Mouse (Mus musculus): ENCODE measurements around the gene H3f3b. TPM values are rescaled to one million over a fixed set of nuclear protein-coding genes. Genes with fewer than 3 reads are reported as not detected.

The H3f3b gene
- polyA plus RNA-seq, 1 experiment from 2014 or later = 684 TPM

DNA sequence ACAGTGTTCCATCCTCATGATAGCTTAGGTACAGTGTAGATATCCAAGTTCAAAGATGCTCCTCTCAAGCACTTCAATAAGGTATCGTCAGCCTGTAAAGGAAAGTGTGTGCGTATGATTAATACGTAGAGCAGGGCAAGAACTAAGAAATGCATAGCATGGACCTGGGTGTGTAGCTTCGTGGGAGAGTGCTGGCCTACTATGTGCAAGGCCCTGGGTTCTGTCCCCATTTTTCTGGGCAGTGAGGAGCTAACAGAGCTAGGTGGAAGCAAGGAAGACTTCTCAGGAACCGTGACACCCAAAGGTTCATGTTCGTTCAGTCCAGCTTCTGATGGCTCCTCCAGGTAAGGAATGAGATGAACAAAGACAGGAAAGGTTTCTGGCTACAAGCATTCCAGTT, 17.4 kb upstream of the H3f3b start:
- Histone ChIP-seq H3K27me3 (ENCODE audit: control insufficient read depth, insufficient read depth, low read length) (no peaks in the 10 kb centered on the region), H3K27ac (replicated peaks in 1 of 2; ENCODE audit: control insufficient read depth in 1 of 2, insufficient read depth in 1 of 2, low read depth in 2 of 2, low read length in 2 of 2) (no peak overlapping the region), H3K36me3 (ENCODE audit: control insufficient read depth, insufficient read depth, low read length) (peaks cover 68% of the 10 kb centered on the region), H3K9ac (ENCODE audit: low read length) (no peak overlapping the region), H3K4me3 (ENCODE audit: control insufficient read depth in 1 of 2, insufficient read depth in 1 of 2, low read depth in 1 of 2, low read length in 2 of 2) (no peak overlapping the region), H3K4me2 (ENCODE audit: low read length) (no peak overlapping the region), H3K4me1 (ENCODE audit: control insufficient read depth in 2 of 2, insufficient read depth in 2 of 2, low read length in 2 of 2) (no peaks in the 10 kb centered on the region), H3K9me3 (ENCODE audit: control insufficient read depth, low read length) (no peaks in the 10 kb centered on the region)
- WGBS = 94% methylated on average over 6 of the region's 6 CpGs
- ATAC-seq (ENCODE audit: insufficient number of reproducible peaks, insufficient read depth, low FRiP score, low read depth) = no peak

- H3K36me3 ChIP-seq (ENCODE audit: control insufficient read depth, insufficient read depth, low read length) = peaks cover 66% of the 10 kb centered on the region
- 95% methylated on average over 1 of the region's 1 CpGs for WGBS
- no peak overlapping the region for H3K4me3 ChIP-seq (ENCODE audit: control insufficient read depth in 1 of 2, insufficient read depth in 1 of 2, low read depth in 1 of 2, low read length in 2 of 2)
- no peaks in the 10 kb centered on the region for H3K27me3 ChIP-seq (ENCODE audit: control insufficient read depth, insufficient read depth, low read length)
- no peak overlapping the region for H3K27ac ChIP-seq (replicated peaks in 1 of 2; ENCODE audit: control insufficient read depth in 1 of 2, insufficient read depth in 1 of 2, low read depth in 2 of 2, low read length in 2 of 2)
- ATAC-seq (ENCODE audit: insufficient number of reproducible peaks, insufficient read depth, low FRiP score, low read depth) = no peak
- H3K4me2 ChIP-seq (ENCODE audit: low read length) = no peak overlapping the region
- no peaks in the 10 kb centered on the region for H3K9me3 ChIP-seq (ENCODE audit: control insufficient read depth, low read length)
- H3K4me1 ChIP-seq (ENCODE audit: control insufficient read depth in 2 of 2, insufficient read depth in 2 of 2, low read length in 2 of 2) = no peaks in the 10 kb centered on the region
- H3K9ac ChIP-seq (ENCODE audit: low read length) = no peak overlapping the region
Measured at GRCm38 (mm10) chr11:116043286-116043685, 15.5 kb upstream of the H3f3b start.

GRCm38 (mm10) chr11:116042372-116043138, 14.8 kb upstream of the H3f3b start:
- 87% methylated on average over 5 of the region's 5 CpGs for WGBS
- ATAC-seq (ENCODE audit: insufficient number of reproducible peaks, insufficient read depth, low FRiP score, low read depth) = no peak
- Histone ChIP-seq H3K4me3 (ENCODE audit: control insufficient read depth in 1 of 2, insufficient read depth in 1 of 2, low read depth in 1 of 2, low read length in 2 of 2) (no peak overlapping the region), H3K27me3 (ENCODE audit: control insufficient read depth, insufficient read depth, low read length) (no peaks in the 10 kb centered on the region), H3K36me3 (ENCODE audit: control insufficient read depth, insufficient read depth, low read length) (peaks cover 59% of the 10 kb centered on the region), H3K27ac (replicated peaks in 1 of 2; ENCODE audit: control insufficient read depth in 1 of 2, insufficient read depth in 1 of 2, low read depth in 2 of 2, low read length in 2 of 2) (no peak overlapping the region), H3K9ac (ENCODE audit: low read length) (no peak overlapping the region), H3K4me1 (ENCODE audit: control insufficient read depth in 2 of 2, insufficient read depth in 2 of 2, low read length in 2 of 2) (no peaks in the 10 kb centered on the region), H3K4me2 (ENCODE audit: low read length) (no peak overlapping the region), H3K9me3 (ENCODE audit: control insufficient read depth, low read length) (no peaks in the 10 kb centered on the region)

GRCm38 (mm10) chr11:116041833-116042232, 14.1 kb upstream of the H3f3b start:
- no peak overlapping the region for H3K27ac ChIP-seq (replicated peaks in 1 of 2; ENCODE audit: control insufficient read depth in 1 of 2, insufficient read depth in 1 of 2, low read depth in 2 of 2, low read length in 2 of 2)

DNA sequence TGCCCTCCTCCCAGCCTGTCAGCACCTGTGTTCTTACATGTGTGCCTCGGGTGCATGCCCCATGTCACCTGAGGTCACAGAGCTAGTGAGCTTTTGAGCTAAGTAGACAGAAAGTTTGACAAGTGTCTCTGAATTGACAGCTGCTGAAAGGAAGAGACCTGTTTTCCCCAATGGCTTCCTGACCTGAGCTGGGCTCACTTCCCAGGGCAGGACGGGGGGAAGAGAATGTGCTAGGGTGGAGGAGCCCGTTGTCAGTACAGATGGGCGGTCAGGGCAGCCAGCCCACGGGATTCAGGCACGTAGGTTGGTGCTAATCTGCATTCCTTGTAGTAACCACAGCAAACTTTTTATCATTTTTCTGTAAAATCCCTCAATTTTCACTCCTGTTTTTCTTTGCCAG, 12.8 kb upstream of the H3f3b start:
- Histone ChIP-seq H3K9ac (ENCODE audit: low read length) (no peak overlapping the region), H3K36me3 (ENCODE audit: control insufficient read depth, insufficient read depth, low read length) (peaks cover 51% of the 10 kb centered on the region), H3K4me1 (ENCODE audit: control insufficient read depth in 2 of 2, insufficient read depth in 2 of 2, low read length in 2 of 2) (no peaks in the 10 kb centered on the region), H3K27me3 (ENCODE audit: control insufficient read depth, insufficient read depth, low read length) (no peaks in the 10 kb centered on the region), H3K27ac (replicated peaks in 1 of 2; ENCODE audit: control insufficient read depth in 1 of 2, insufficient read depth in 1 of 2, low read depth in 2 of 2, low read length in 2 of 2) (no peak overlapping the region), H3K4me2 (ENCODE audit: low read length) (no peak overlapping the region), H3K9me3 (ENCODE audit: control insufficient read depth, low read length) (no peaks in the 10 kb centered on the region), H3K4me3 (ENCODE audit: control insufficient read depth in 1 of 2, insufficient read depth in 1 of 2, low read depth in 1 of 2, low read length in 2 of 2) (no peak overlapping the region)
- ATAC-seq (ENCODE audit: insufficient number of reproducible peaks, insufficient read depth, low FRiP score, low read depth) = no peak
- WGBS = 61% methylated on average over 6 of the region's 6 CpGs

More at GRCm38 (mm10) chr11:116041833-116042232, 14.1 kb upstream of the H3f3b start:
- Histone ChIP-seq H3K27me3 (ENCODE audit: control insufficient read depth, insufficient read depth, low read length) (no peaks in the 10 kb centered on the region), H3K4me1 (ENCODE audit: control insufficient read depth in 2 of 2, insufficient read depth in 2 of 2, low read length in 2 of 2) (no peaks in the 10 kb centered on the region), H3K4me3 (ENCODE audit: control insufficient read depth in 1 of 2, insufficient read depth in 1 of 2, low read depth in 1 of 2, low read length in 2 of 2) (no peak overlapping the region), H3K9ac (ENCODE audit: low read length) (no peak overlapping the region), H3K36me3 (ENCODE audit: control insufficient read depth, insufficient read depth, low read length) (peaks cover 52% of the 10 kb centered on the region), H3K9me3 (ENCODE audit: control insufficient read depth, low read length) (no peaks in the 10 kb centered on the region), H3K4me2 (ENCODE audit: low read length) (no peak overlapping the region)
- ATAC-seq (ENCODE audit: insufficient number of reproducible peaks, insufficient read depth, low FRiP score, low read depth) = no peak
- WGBS = 97% methylated on average over 2 of the region's 2 CpGs

- Histone ChIP-seq H3K4me2 (ENCODE audit: low read length) (no peak overlapping the region), H3K9me3 (ENCODE audit: control insufficient read depth, low read length) (no peaks in the 10 kb centered on the region), H3K9ac (ENCODE audit: low read length) (no peak overlapping the region), H3K4me1 (ENCODE audit: control insufficient read depth in 2 of 2, insufficient read depth in 2 of 2, low read length in 2 of 2) (no peaks in the 10 kb centered on the region), H3K4me3 (ENCODE audit: control insufficient read depth in 1 of 2, insufficient read depth in 1 of 2, low read depth in 1 of 2, low read length in 2 of 2) (no peak overlapping the region), H3K27me3 (ENCODE audit: control insufficient read depth, insufficient read depth, low read length) (no peaks in the 10 kb centered on the region), H3K27ac (replicated peaks in 1 of 2; ENCODE audit: control insufficient read depth in 1 of 2, insufficient read depth in 1 of 2, low read depth in 2 of 2, low read length in 2 of 2) (no peak overlapping the region), H3K36me3 (ENCODE audit: control insufficient read depth, insufficient read depth, low read length) (peaks cover 42% of the 10 kb centered on the region)
- ATAC-seq (ENCODE audit: insufficient number of reproducible peaks, insufficient read depth, low FRiP score, low read depth) = no peak
- WGBS = 96% methylated on average over 9 of the region's 9 CpGs
Measured at GRCm38 (mm10) chr11:116037826-116038225, 10.1 kb upstream of the H3f3b start.

- ATAC-seq (ENCODE audit: insufficient number of reproducible peaks, insufficient read depth, low FRiP score, low read depth) = no peak
- Histone ChIP-seq H3K4me1 (ENCODE audit: control insufficient read depth in 2 of 2, insufficient read depth in 2 of 2, low read length in 2 of 2) (peaks cover under 1 to 2% of the 10 kb centered on the region in 2 experiments; a peak in 2 of 4 replicates), H3K27ac (replicated peaks in 1 of 2; ENCODE audit: control insufficient read depth in 1 of 2, insufficient read depth in 1 of 2, low read depth in 2 of 2, low read length in 2 of 2) (no peak overlapping the region), H3K4me3 (ENCODE audit: control insufficient read depth in 1 of 2, insufficient read depth in 1 of 2, low read depth in 1 of 2, low read length in 2 of 2) (no peak overlapping the region), H3K9me3 (ENCODE audit: control insufficient read depth, low read length) (no peaks in the 10 kb centered on the region), H3K9ac (ENCODE audit: low read length) (no peak overlapping the region), H3K27me3 (ENCODE audit: control insufficient read depth, insufficient read depth, low read length) (no peaks in the 10 kb centered on the region), H3K4me2 (ENCODE audit: low read length) (no peak overlapping the region), H3K36me3 (ENCODE audit: control insufficient read depth, insufficient read depth, low read length) (peaks cover 37% of the 10 kb centered on the region)
- 92% methylated on average over 3 of the region's 3 CpGs for WGBS
Measured at GRCm38 (mm10) chr11:116036671-116037070, 8.9 kb upstream of the H3f3b start.

GRCm38 (mm10) chr11:116034584-116034983, 6.8 kb upstream of the H3f3b start:
- no peak overlapping the region for H3K9ac ChIP-seq (ENCODE audit: low read length)
- 91% methylated on average over 6 of the region's 6 CpGs for WGBS
- no peak for ATAC-seq (ENCODE audit: insufficient number of reproducible peaks, insufficient read depth, low FRiP score, low read depth)
- no peak overlapping the region for H3K4me3 ChIP-seq (ENCODE audit: control insufficient read depth in 1 of 2, insufficient read depth in 1 of 2, low read depth in 1 of 2, low read length in 2 of 2)
- peaks cover 25% of the 10 kb centered on the region for H3K36me3 ChIP-seq (ENCODE audit: control insufficient read depth, insufficient read depth, low read length)
- no peaks in the 10 kb centered on the region for H3K9me3 ChIP-seq (ENCODE audit: control insufficient read depth, low read length)
- H3K4me2 ChIP-seq (ENCODE audit: low read length) = no peak overlapping the region
- no peak overlapping the region for H3K27ac ChIP-seq (replicated peaks in 1 of 2; ENCODE audit: control insufficient read depth in 1 of 2, insufficient read depth in 1 of 2, low read depth in 2 of 2, low read length in 2 of 2)
- peaks cover 5 to 12% of the 10 kb centered on the region in 2 experiments for H3K4me1 ChIP-seq (ENCODE audit: control insufficient read depth in 2 of 2, insufficient read depth in 2 of 2, low read length in 2 of 2)
- no peaks in the 10 kb centered on the region for H3K27me3 ChIP-seq (ENCODE audit: control insufficient read depth, insufficient read depth, low read length)

Measured in heart, embryonic 14.5 days (tissue).